Mouse (Mus musculus) spleen, adult 12 weeks (tissue): ENCODE data around the gene Aloxe3.

Experiments
- DNase-seq: peaks from one replicate; pipeline ENCODE4 v3.0.0; 2022; ENCODE audit warnings: low spot score

Gene Aloxe3

GRCm38 (mm10) chr11:69180120-69180519, 54.4 kb downstream of the Aloxe3 start:
- no peak for DNase-seq

GRCm38 (mm10) chr11:69185031-69185430, 59.3 kb downstream of the Aloxe3 start:
- DNase-seq, result no peak

GRCm38 (mm10) chr11:69185936-69186335, 60.2 kb downstream of the Aloxe3 start:
- DNase-seq, result no peak

GRCm38 (mm10) chr11:69192840-69193239, 67.1 kb downstream of the Aloxe3 start:
- DNase-seq, result no peak

GRCm38 (mm10) chr11:69196766-69197165, 71.1 kb downstream of the Aloxe3 start:
- no peak for DNase-seq

- no peak for DNase-seq
These were observed 71.5 kb downstream of the Aloxe3 start for GRCm38 (mm10) chr11:69197194-69197593.

GRCm38 (mm10) chr11:69197743-69198142, 72.0 kb downstream of the Aloxe3 start, which contains the start of gene Alox8:
Gene Alox8, minus strand, starts transcription at chr11:69197843.
- DNase-seq, result no peak
